Mouse (Mus musculus) hindbrain, embryonic 14.5 days (tissue): ENCODE measurements around the gene Klre1. TPM values are rescaled to one million over a fixed set of nuclear protein-coding genes. Genes with fewer than 3 reads are reported as not detected.

Experiments used
- polyA plus RNA-seq: library from polyadenylated mRNA; unstranded; fragments of >200 nt; fragmentation: Nextera tagmentation; extraction: Ambion mirVana; gene quantifications from 2 replicates; pipeline ENCODE4 v1.2.1, GENCODE M21; 2014

The Klre1 gene
- polyA plus RNA-seq, 1 experiment from 2014 or later = not detected

Other genes with a start within 250 kb of the Klre1 start
- gene 4922502D21Rik, start 246.1 kb upstream of the Klre1 start, polyA plus RNA-seq = 0.12 TPM in 1 of 2 replicates, not detected in the other
- gene Clec12a, start 235.2 kb upstream of the Klre1 start, polyA plus RNA-seq = 0.32 and 0.44 TPM in 2 replicates
- gene Clec12b, start 192.0 kb upstream of the Klre1 start, polyA plus RNA-seq = 0.41 and 0.51 TPM in 2 replicates
- 0.63 and 1.4 TPM in 2 replicates for gene Clec1b, start 180.6 kb upstream of the Klre1 start, polyA plus RNA-seq
- 0.16 and 0.33 TPM in 2 replicates for gene Clec9a, start 169.0 kb upstream of the Klre1 start, polyA plus RNA-seq
- 1.9 and 2.0 TPM in 2 replicates for gene Clec1a, start 125.9 kb upstream of the Klre1 start, polyA plus RNA-seq
- gene Olr1, start 70.7 kb upstream of the Klre1 start, polyA plus RNA-seq = not detected in 2 replicates
- 0.24 TPM in 1 of 2 replicates, not detected in the other for gene Tmem52b, start 65.3 kb upstream of the Klre1 start, polyA plus RNA-seq
- gene Gabarapl1, start 44.7 kb upstream of the Klre1 start, polyA plus RNA-seq = 74.7 and 80.9 TPM in 2 replicates
- not detected in 2 replicates for gene Klrd1, start 13.9 kb downstream of the Klre1 start, polyA plus RNA-seq
- 0.13 TPM in 1 of 2 replicates, not detected in the other for gene Klrk1, start 46.0 kb downstream of the Klre1 start, polyA plus RNA-seq
- not detected in 2 replicates for gene Klrc3, start 65.4 kb downstream of the Klre1 start, polyA plus RNA-seq
- gene Klrc2, start 82.8 kb downstream of the Klre1 start, polyA plus RNA-seq = not detected in 2 replicates
- gene Klrc1, start 101.1 kb downstream of the Klre1 start, polyA plus RNA-seq = not detected in 2 replicates
- 0.26 TPM in 1 of 2 replicates, not detected in the other for gene Klri1, start 139.2 kb downstream of the Klre1 start, polyA plus RNA-seq
- not detected in 2 replicates for gene Klri2, start 162.6 kb downstream of the Klre1 start, polyA plus RNA-seq
- not detected in 2 replicates for gene Gm156, start 206.4 kb downstream of the Klre1 start, polyA plus RNA-seq